Mouse (Mus musculus): Measurements from ENCODE around the gene Igf2bp1.

Igf2bp1 gene

GRCm38 (mm10) chr11:95987854-95988447 is 17.8 kb downstream of the Igf2bp1 start:
- Histone ChIP-seq H3K27me3 (ENCODE audit: insufficient read depth, low read length) (no peaks in the 10 kb centered on the region), H3K4me3 (replicated peaks; ENCODE audit: low read length) (0 out of 2 replicates have a peak overlapping the region, but pooled peaks have one; percentile 13), H3K9me3 (ENCODE audit: low read length) (no peaks in the 10 kb centered on the region), H3K4me1 (replicated peaks; ENCODE audit: low read depth, low read length) (peaks cover 93% of the 10 kb centered on the region), H3K36me3 (ENCODE audit: insufficient read depth, low read length) (peaks cover 70% of the 10 kb centered on the region)
- TF ChIP-seq NANOG (IDR thresholded peaks at IDR 0.05; ENCODE audit: borderline replicate concordance, low read length) = no peak
- TF ChIP-seq POU5F1 (IDR thresholded peaks at IDR 0.05; ENCODE audit: borderline replicate concordance, low read length) = no peak
- no peak for TF ChIP-seq CTCF (conservative IDR thresholded peaks at IDR 0.05; ENCODE audit: low read length)

DNA sequence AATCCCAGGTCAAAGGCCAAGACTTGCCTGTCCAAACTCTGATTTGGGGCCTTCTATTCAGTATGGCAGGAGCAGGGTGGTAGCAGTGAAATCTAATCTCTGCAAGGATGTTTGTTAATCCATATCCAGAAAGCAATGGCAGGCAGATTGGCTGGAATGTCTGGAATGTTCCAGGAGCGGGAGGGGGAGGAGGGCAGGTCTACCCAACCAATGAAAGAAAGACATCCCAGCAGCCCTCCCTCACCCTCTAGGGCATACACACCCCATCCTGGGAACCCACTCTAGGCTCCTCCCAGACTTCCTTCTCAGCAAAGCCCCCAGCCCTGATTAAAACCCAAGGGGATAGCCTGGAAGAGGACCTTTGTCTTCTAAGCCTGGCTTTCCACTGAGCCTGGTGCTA is 23.3 kb downstream of the Igf2bp1 start:
- Histone ChIP-seq H3K27me3 (ENCODE audit: insufficient read depth, low read length) (no peaks in the 10 kb centered on the region), H3K4me3 (replicated peaks; ENCODE audit: low read length) (peak overlapping the region; percentile 90)
- TF ChIP-seq NANOG (IDR thresholded peaks at IDR 0.05; ENCODE audit: borderline replicate concordance, low read length) (peak; percentile 3; the same call in 1 of the 2 replicates), CTCF (conservative IDR thresholded peaks at IDR 0.05; ENCODE audit: low read length) (no peak)

GRCm38 (mm10) chr11:95981804-95982203 is 23.9 kb downstream of the Igf2bp1 start:
- Histone ChIP-seq H3K36me3 (ENCODE audit: insufficient read depth, low read length) (peaks cover 67% of the 10 kb centered on the region), H3K4me3 (replicated peaks; ENCODE audit: low read length) (peak overlapping the region; percentile 90), H3K9me3 (ENCODE audit: low read length) (no peaks in the 10 kb centered on the region), H3K4me1 (replicated peaks; ENCODE audit: low read depth, low read length) (peaks cover 94% of the 10 kb centered on the region), H3K27me3 (ENCODE audit: insufficient read depth, low read length) (no peaks in the 10 kb centered on the region)
- no peak for TF ChIP-seq CTCF (conservative IDR thresholded peaks at IDR 0.05; ENCODE audit: low read length)
- no peak for TF ChIP-seq NANOG (IDR thresholded peaks at IDR 0.05; ENCODE audit: borderline replicate concordance, low read length)
- no peak for TF ChIP-seq POU5F1 (IDR thresholded peaks at IDR 0.05; ENCODE audit: borderline replicate concordance, low read length)

More for the DNA sequence above, 23.3 kb downstream of the Igf2bp1 start:
- Histone ChIP-seq H3K4me1 (replicated peaks; ENCODE audit: low read depth, low read length) (peaks cover 93% of the 10 kb centered on the region), H3K9me3 (ENCODE audit: low read length) (no peaks in the 10 kb centered on the region), H3K36me3 (ENCODE audit: insufficient read depth, low read length) (peaks cover 66% of the 10 kb centered on the region)

GRCm38 (mm10) chr11:95980762-95981418 is 24.9 kb downstream of the Igf2bp1 start:
- Histone ChIP-seq H3K36me3 (ENCODE audit: insufficient read depth, low read length) (peaks cover 67% of the 10 kb centered on the region), H3K9me3 (ENCODE audit: low read length) (no peaks in the 10 kb centered on the region), H3K27me3 (ENCODE audit: insufficient read depth, low read length) (no peaks in the 10 kb centered on the region), H3K4me3 (replicated peaks; ENCODE audit: low read length) (peak overlapping the region; percentile 90), H3K4me1 (replicated peaks; ENCODE audit: low read depth, low read length) (peaks cover 94% of the 10 kb centered on the region)
- TF ChIP-seq CTCF (conservative IDR thresholded peaks at IDR 0.05; ENCODE audit: low read length) = peak; percentile 93
- TF ChIP-seq NANOG (IDR thresholded peaks at IDR 0.05; ENCODE audit: borderline replicate concordance, low read length) = peak; percentile 99
- peak; percentile 73; the same call in 1 of the 2 replicates for TF ChIP-seq POU5F1 (IDR thresholded peaks at IDR 0.05; ENCODE audit: borderline replicate concordance, low read length)

- H3K9me3 ChIP-seq (ENCODE audit: low read length) = no peaks in the 10 kb centered on the region
- peaks cover 94% of the 10 kb centered on the region for H3K4me1 ChIP-seq (replicated peaks; ENCODE audit: low read depth, low read length)
- peaks cover 76% of the 10 kb centered on the region for H3K36me3 ChIP-seq (ENCODE audit: insufficient read depth, low read length)
- H3K27me3 ChIP-seq (ENCODE audit: insufficient read depth, low read length) = no peaks in the 10 kb centered on the region
- peak; percentile 7; the same call in 1 of the 2 replicates for TF ChIP-seq CTCF (conservative IDR thresholded peaks at IDR 0.05; ENCODE audit: low read length)
- TF ChIP-seq NANOG (IDR thresholded peaks at IDR 0.05; ENCODE audit: borderline replicate concordance, low read length) = no peak
- peak overlapping the region; percentile 69; the same call in 1 of the 2 replicates for H3K4me3 ChIP-seq (replicated peaks; ENCODE audit: low read length)
Observed at GRCm38 (mm10) chr11:95978487-95978886, 27.3 kb downstream of the Igf2bp1 start.

- peaks cover 92% of the 10 kb centered on the region for H3K36me3 ChIP-seq (ENCODE audit: insufficient read depth, low read length)
- no peaks in the 10 kb centered on the region for H3K9me3 ChIP-seq (ENCODE audit: low read length)
- no peak overlapping the region for H3K4me3 ChIP-seq (replicated peaks; ENCODE audit: low read length)
- peaks cover 88% of the 10 kb centered on the region for H3K4me1 ChIP-seq (replicated peaks; ENCODE audit: low read depth, low read length)
- H3K27me3 ChIP-seq (ENCODE audit: insufficient read depth, low read length) = no peaks in the 10 kb centered on the region
- TF ChIP-seq NANOG (IDR thresholded peaks at IDR 0.05; ENCODE audit: borderline replicate concordance, low read length) = no peak
- peak; percentile 22 for TF ChIP-seq CTCF (conservative IDR thresholded peaks at IDR 0.05; ENCODE audit: low read length)
- no peak for TF ChIP-seq POU5F1 (IDR thresholded peaks at IDR 0.05; ENCODE audit: borderline replicate concordance, low read length)
Observed at GRCm38 (mm10) chr11:95976290-95976689, 29.4 kb downstream of the Igf2bp1 start.

DNA sequence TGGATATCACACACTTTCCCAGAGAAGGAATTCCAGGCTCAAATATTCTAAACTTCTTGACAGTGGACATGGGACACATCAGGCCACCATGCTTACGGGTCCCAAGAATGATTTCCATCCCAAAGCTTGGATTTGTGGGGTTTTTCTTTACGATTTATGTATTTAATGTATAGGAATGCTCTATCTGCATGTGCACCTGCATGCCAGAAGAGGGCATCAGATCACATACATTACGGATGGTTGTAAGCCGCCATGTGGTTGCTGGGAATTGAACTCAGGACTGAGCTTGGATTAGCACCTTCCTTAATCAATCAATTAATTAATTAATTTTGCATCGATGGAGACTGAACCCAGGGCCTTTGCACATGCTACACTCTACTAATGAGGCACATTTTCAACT is 30.0 kb downstream of the Igf2bp1 start:
- Histone ChIP-seq H3K4me1 (replicated peaks; ENCODE audit: low read depth, low read length) (peaks cover 87% of the 10 kb centered on the region), H3K4me3 (replicated peaks; ENCODE audit: low read length) (no peak overlapping the region), H3K36me3 (ENCODE audit: insufficient read depth, low read length) (peaks cover 98% of the 10 kb centered on the region), H3K27me3 (ENCODE audit: insufficient read depth, low read length) (no peaks in the 10 kb centered on the region), H3K9me3 (ENCODE audit: low read length) (no peaks in the 10 kb centered on the region)
- TF ChIP-seq POU5F1 (IDR thresholded peaks at IDR 0.05; ENCODE audit: borderline replicate concordance, low read length) (no peak), NANOG (IDR thresholded peaks at IDR 0.05; ENCODE audit: borderline replicate concordance, low read length) (no peak), CTCF (conservative IDR thresholded peaks at IDR 0.05; ENCODE audit: low read length) (peak; percentile 18; the same call in 1 of the 2 replicates)

DNA sequence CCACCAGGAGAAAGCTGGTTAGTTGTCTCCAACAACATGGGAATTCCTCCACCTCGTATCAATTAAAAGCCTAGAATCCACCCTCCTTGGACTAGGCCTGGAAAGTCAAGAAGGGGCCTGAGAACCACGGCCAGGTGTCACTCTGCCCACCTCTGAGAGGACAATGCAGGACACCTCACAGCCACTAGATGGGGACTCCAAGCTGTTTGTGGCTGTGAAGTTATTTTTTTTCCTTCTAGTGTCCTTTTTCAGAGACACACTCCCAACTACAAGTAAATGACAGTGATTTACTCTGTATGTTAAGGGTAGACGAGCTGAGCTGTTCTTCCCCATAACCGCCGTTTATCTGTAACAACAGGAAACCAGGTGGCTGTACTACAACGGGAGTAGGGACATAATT is 32.6 kb downstream of the Igf2bp1 start:
- Histone ChIP-seq H3K4me1 (replicated peaks; ENCODE audit: low read depth, low read length) (peaks cover 87% of the 10 kb centered on the region), H3K4me3 (replicated peaks; ENCODE audit: low read length) (peak overlapping the region; percentile 39; the same call in 1 of the 2 replicates), H3K9me3 (ENCODE audit: low read length) (no peaks in the 10 kb centered on the region), H3K27me3 (ENCODE audit: insufficient read depth, low read length) (no peaks in the 10 kb centered on the region), H3K36me3 (ENCODE audit: insufficient read depth, low read length) (peaks cover 99% of the 10 kb centered on the region)
- TF ChIP-seq POU5F1 (IDR thresholded peaks at IDR 0.05; ENCODE audit: borderline replicate concordance, low read length) = no peak
- TF ChIP-seq NANOG (IDR thresholded peaks at IDR 0.05; ENCODE audit: borderline replicate concordance, low read length) = no peak
- peak; percentile 34 for TF ChIP-seq CTCF (conservative IDR thresholded peaks at IDR 0.05; ENCODE audit: low read length)

Measured in E14TG2a.4 (cell line).